Mouse (Mus musculus): ENCODE results near the gene Dmap1. TPM values are rescaled to one million over a fixed set of nuclear protein-coding genes. Genes with fewer than 3 reads are reported as not detected.
A peak's percentile ranks its signal among the peaks of the same experiment; 100 is the strongest.

The Dmap1 gene
- not detected in 2 replicates for polyA plus RNA-seq (2012; ENCODE audit: insufficient read depth, insufficient read length, low replicate concordance, missing spikeins)

DNA sequence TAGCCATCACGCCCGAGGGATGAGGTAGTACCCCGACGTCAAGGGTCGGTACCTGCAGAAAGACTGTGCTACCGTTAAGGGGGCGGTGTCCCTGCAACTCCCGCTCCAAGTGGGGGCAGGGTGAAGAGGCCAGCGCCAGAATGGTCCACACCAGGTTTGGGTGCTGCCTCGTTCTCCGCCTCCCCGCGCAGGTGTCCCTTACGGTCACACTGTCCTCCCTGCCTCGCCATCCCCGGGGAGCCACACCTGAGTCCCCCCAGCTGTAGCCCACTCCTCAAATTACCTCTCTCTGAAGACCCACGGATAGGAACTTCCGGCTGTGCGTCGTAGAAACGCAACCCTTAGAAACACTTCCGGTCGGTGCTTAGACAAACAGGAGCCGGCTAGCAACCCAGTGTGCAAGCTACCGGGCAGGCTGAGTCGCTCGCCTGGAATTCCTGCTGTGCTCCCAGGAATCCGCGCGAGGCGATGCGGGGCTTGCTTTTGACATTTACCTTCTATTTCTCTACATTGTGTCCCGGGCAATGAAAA, at the start of gene Dmap1:
TSS of gene Dmap1 (minus strand) at position 343 of the 531 bp plus-strand sequence.
- H3K27ac ChIP-seq (ENCODE audit: insufficient read depth, low read depth, low read length) = no peak within 1 kb of the TSS
- under 1% methylated on average over 33 of the region's 33 CpGs for WGBS
- TF ChIP-seq POLR2A (IDR thresholded peaks at IDR 0.05; ENCODE audit: insufficient read depth, low read depth, low read length) = no peak
- no peak for TF ChIP-seq CTCF (IDR thresholded peaks at IDR 0.05; ENCODE audit: insufficient read depth, low read depth, low read length)
- H3K4me3 ChIP-seq (ENCODE audit: insufficient read depth, low read depth, low read length) = peak within 1 kb of the TSS; percentile 87
- H3K4me1 ChIP-seq (ENCODE audit: control insufficient read depth, insufficient read depth, low read length) = peaks cover 10% of the 10 kb centered on the region

DNA sequence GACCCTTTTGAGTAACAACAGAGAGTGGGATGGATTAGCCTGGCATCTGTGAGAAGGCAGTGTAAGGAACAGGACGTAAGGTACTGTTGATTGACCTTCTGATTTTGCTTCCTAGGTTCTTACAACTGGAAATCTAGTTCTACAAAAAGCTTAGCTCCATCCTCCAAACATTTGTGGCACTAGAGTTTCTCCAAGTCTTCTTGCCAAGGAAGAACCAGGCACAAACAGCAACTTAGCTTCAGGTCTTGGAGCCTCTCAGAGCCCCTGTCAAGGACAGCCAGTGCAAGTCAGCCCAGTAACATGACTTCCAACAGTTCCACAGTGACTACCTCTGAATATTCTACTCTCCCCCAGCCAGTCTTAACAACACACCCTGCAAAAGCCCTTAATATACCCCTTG, 42.0 kb upstream of the Dmap1 start, which contains the start of gene Gm12845:
TSS of gene Gm12845 (plus strand) at position 301 of the 400 bp plus-strand sequence.
- TF ChIP-seq CTCF (IDR thresholded peaks at IDR 0.05; ENCODE audit: insufficient read depth, low read depth, low read length) = no peak
- TF ChIP-seq POLR2A (IDR thresholded peaks at IDR 0.05; ENCODE audit: insufficient read depth, low read depth, low read length) = no peak
- Histone ChIP-seq H3K27ac (ENCODE audit: insufficient read depth, low read depth, low read length) (no peak within 1 kb of the TSS), H3K4me3 (ENCODE audit: insufficient read depth, low read depth, low read length) (no peak within 1 kb of the TSS), H3K4me1 (ENCODE audit: control insufficient read depth, insufficient read depth, low read length) (no peaks in the 10 kb centered on the region)
- WGBS = 93% methylated on average over 1 of the region's 1 CpGs

- no peak for TF ChIP-seq CTCF (IDR thresholded peaks at IDR 0.05; ENCODE audit: insufficient read depth, low read depth, low read length)
- no peak for TF ChIP-seq POLR2A (IDR thresholded peaks at IDR 0.05; ENCODE audit: insufficient read depth, low read depth, low read length)
- Histone ChIP-seq H3K4me1 (ENCODE audit: control insufficient read depth, insufficient read depth, low read length) (no peaks in the 10 kb centered on the region), H3K4me3 (ENCODE audit: insufficient read depth, low read depth, low read length) (no peak overlapping the region), H3K27ac (ENCODE audit: insufficient read depth, low read depth, low read length) (no peak overlapping the region)
- 94% methylated on average over 6 of the region's 6 CpGs for WGBS
Measured at GRCm38 (mm10) chr4:117713303-117714098, 31.4 kb upstream of the Dmap1 start.

GRCm38 (mm10) chr4:117712314-117712713, 30.2 kb upstream of the Dmap1 start:
- H3K4me3 ChIP-seq (ENCODE audit: insufficient read depth, low read depth, low read length) = no peak overlapping the region
- TF ChIP-seq POLR2A (IDR thresholded peaks at IDR 0.05; ENCODE audit: insufficient read depth, low read depth, low read length) (no peak), CTCF (IDR thresholded peaks at IDR 0.05; ENCODE audit: insufficient read depth, low read depth, low read length) (no peak)
- no peaks in the 10 kb centered on the region for H3K4me1 ChIP-seq (ENCODE audit: control insufficient read depth, insufficient read depth, low read length)
- no peak overlapping the region for H3K27ac ChIP-seq (ENCODE audit: insufficient read depth, low read depth, low read length)
- 86% methylated on average over 3 of the region's 3 CpGs for WGBS

DNA sequence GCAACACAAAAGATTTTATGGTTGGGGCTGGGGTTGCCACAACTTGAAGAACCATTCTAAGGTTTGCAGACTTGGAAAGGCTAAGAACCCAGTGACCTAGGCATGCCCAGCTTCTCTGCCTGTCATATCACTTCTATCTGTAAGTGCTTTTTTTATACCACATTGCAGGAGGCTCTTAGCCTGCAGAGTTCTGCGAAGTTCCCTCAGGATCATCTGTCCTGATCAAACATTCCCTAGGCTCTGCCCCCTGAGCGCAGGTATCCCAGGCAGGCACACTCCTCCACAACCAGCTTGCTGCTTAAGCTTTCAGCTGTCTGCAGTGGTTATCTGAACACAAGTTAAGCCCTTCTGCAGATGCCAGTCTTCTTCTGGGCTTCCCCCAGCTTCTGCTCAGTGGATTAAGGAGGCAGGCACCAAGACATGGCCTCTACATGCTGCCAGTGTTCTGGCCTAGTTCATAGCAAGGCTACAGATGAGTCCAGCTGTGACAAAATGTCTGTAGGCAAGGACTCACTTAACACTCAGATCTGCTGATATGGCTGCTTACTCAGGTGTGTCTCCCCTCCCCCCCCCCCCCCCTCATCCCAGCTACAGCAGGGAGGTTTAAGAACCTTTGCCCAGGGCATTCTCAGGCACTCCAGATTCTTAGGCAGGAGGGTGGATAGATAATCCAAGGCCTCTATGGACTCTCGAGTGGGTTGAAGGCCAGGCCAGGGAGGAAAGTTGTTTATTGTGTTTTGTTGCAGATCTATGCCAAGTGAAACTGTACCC, 26.9 kb upstream of the Dmap1 start:
- TF ChIP-seq CTCF (IDR thresholded peaks at IDR 0.05; ENCODE audit: insufficient read depth, low read depth, low read length) (no peak), POLR2A (IDR thresholded peaks at IDR 0.05; ENCODE audit: insufficient read depth, low read depth, low read length) (no peak)
- no peak overlapping the region for H3K4me3 ChIP-seq (ENCODE audit: insufficient read depth, low read depth, low read length)
- H3K4me1 ChIP-seq (ENCODE audit: control insufficient read depth, insufficient read depth, low read length) = no peaks in the 10 kb centered on the region
- 79% methylated on average over 3 of the region's 3 CpGs for WGBS
- H3K27ac ChIP-seq (ENCODE audit: insufficient read depth, low read depth, low read length) = no peak overlapping the region

GRCm38 (mm10) chr4:117705361-117705760, 23.3 kb upstream of the Dmap1 start:
- WGBS = 5% methylated on average over 7 of the region's 7 CpGs
- Histone ChIP-seq H3K4me3 (ENCODE audit: insufficient read depth, low read depth, low read length) (no peak overlapping the region), H3K4me1 (ENCODE audit: control insufficient read depth, insufficient read depth, low read length) (no peaks in the 10 kb centered on the region), H3K27ac (ENCODE audit: insufficient read depth, low read depth, low read length) (no peak overlapping the region)
- TF ChIP-seq CTCF (IDR thresholded peaks at IDR 0.05; ENCODE audit: insufficient read depth, low read depth, low read length) (no peak), POLR2A (IDR thresholded peaks at IDR 0.05; ENCODE audit: insufficient read depth, low read depth, low read length) (no peak)

DNA sequence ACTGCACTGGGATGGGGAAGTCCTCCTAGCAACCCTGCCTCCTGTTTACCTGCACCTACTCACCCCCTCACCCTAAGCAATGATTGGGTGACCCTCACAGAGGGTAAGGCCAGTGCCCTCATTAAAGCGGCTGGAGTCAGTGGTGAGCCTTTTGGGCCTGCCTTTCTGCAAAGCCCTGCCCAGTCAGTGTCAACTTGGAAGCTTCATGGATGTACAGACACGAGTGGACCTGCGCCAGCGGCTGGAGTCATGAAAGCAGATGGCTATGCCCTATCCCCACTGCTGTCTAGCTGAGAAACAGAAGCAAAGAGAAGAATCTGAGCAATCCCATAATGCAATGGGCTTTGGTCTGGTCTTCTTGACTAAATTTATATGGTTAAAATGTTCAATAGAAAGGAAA, 4.3 kb upstream of the Dmap1 start:
- TF ChIP-seq CTCF (IDR thresholded peaks at IDR 0.05; ENCODE audit: insufficient read depth, low read depth, low read length) (no peak), POLR2A (IDR thresholded peaks at IDR 0.05; ENCODE audit: insufficient read depth, low read depth, low read length) (no peak)
- 88% methylated on average over 4 of the region's 4 CpGs for whole genome bisulfite sequencing

GRCm38 (mm10) chr4:117683048-117683768, 1.1 kb upstream of the Dmap1 start:
- WGBS = 75% methylated on average over 6 of the region's 6 CpGs
- H3K27ac ChIP-seq (ENCODE audit: insufficient read depth, low read depth, low read length) = no peak overlapping the region
- no peak overlapping the region for H3K4me3 ChIP-seq (ENCODE audit: insufficient read depth, low read depth, low read length)
- peaks cover 10% of the 10 kb centered on the region for H3K4me1 ChIP-seq (ENCODE audit: control insufficient read depth, insufficient read depth, low read length)
- TF ChIP-seq CTCF (IDR thresholded peaks at IDR 0.05; ENCODE audit: insufficient read depth, low read depth, low read length) (no peak), POLR2A (IDR thresholded peaks at IDR 0.05; ENCODE audit: insufficient read depth, low read depth, low read length) (no peak)

More for the DNA sequence above, 4.3 kb upstream of the Dmap1 start:
- Histone ChIP-seq H3K4me3 (ENCODE audit: insufficient read depth, low read depth, low read length) (no peak overlapping the region), H3K27ac (ENCODE audit: insufficient read depth, low read depth, low read length) (no peak overlapping the region), H3K4me1 (ENCODE audit: control insufficient read depth, insufficient read depth, low read length) (peaks cover 2% of the 10 kb centered on the region)

Measured in olfactory bulb, adult 2 months (tissue).